Mouse (Mus musculus) adrenal gland, postnatal 10 days (tissue): ENCODE data around the gene Tut4. TPM values are rescaled to one million over a fixed set of nuclear protein-coding genes. Genes with fewer than 3 reads are reported as not detected.

Experiments used
- DNase-seq: peaks from one replicate; pipeline ENCODE4 v3.0.0; 2021; ENCODE audit warnings: mixed read lengths
- long read RNA-seq, 2 experiments: library from polyadenylated mRNA; stranded (forward); transcript quantifications; one replicate each; pipeline ENCODE4 v2.0.0; 2021
- total RNA-seq, 2 experiments: library from RNA; stranded (reverse); gene quantifications; 2 replicates each; pipeline ENCODE4 v1.2.3; 2021

Gene Tut4
- total RNA-seq: 10 to 100 TPM; 37.9 to 52.2 TPM
- long read RNA-seq, experiment 1, partial matches to known transcripts: 1 of 7 reads
- long read RNA-seq, experiment 1, other reads (novel, unspliced or antisense): 5 of 7 reads
- long read RNA-seq, experiment 2, partial matches to known transcripts: 0 of 2 reads
- long read RNA-seq, experiment 2, other reads (novel, unspliced or antisense): 2 of 2 reads

DNA sequence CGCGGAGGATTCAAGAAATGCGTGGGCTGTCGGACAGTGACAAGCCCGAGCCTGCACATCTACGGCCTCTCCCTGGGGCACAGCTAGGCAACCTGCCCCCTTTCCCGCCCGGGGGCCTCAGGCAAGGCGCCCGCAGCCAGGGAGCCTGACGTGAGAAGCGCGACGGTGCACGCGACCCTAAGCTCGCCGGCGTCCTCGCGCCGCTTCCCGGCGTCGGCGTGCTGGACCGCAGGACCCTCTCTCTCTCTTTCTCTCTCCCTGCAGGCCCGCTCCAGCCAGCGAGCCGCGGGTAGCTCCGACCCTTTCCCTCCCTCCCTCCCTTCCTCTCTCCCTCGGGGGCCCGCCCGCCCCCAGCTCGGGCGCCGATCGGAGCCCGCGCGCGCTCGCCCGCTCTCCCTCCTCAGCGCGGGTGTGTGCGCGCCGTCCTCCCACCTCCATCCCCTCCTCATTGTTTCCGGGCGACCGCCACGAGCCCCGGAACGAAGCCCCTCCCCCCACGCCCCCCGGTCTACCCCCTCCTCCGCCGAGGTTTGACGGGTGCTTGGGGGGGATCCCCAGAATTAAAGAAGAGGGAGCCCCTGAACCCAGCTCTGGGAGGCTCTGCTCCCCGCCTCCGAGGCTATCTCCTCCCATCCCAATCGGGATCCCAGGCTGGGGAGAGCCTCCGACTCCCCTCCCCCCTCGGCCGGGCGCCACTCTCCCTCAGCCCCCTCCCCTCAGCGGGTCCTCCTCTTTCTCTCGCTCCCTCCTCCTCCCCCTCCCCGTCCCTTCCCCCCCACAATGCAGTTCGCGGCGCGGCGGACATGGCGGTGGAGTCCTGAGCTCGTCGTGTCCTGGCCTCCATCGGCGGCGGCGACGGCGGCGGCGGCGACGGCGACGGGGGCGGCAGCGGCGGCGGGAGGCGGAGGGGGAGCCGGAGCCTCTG, at the start of gene Tut4:
Tut4 (plus strand) TSS at position 196 of the 925 bp plus-strand sequence.
- peak; percentile 93 for DNase-seq

DNA sequence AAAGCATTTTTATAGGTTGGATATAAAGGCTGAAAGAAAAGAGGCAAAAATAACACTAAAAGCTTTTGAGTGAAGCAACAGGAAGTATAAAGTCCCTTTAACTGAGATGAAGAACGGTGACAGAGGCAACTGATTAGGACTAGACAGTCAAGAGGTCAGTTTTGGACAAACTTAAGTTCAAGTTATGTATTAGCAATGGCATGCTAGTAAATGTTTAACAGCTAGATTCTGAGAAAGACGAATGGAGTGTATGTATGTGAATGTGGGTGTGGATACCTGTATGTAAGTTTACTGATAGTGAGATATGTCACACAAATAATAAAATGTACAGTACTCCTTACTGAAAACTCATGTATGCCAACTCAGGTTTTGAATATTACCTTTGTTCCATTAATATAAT, 34.6 kb upstream of the Tut4 start:
- no peak for DNase-seq

GRCm38 (mm10) chr4:108427719-108428340, 31.4 kb upstream of the Tut4 start:
- DNase-seq: no peak

GRCm38 (mm10) chr4:108428341-108428721, 30.9 kb upstream of the Tut4 start:
- DNase-seq: no peak

DNA sequence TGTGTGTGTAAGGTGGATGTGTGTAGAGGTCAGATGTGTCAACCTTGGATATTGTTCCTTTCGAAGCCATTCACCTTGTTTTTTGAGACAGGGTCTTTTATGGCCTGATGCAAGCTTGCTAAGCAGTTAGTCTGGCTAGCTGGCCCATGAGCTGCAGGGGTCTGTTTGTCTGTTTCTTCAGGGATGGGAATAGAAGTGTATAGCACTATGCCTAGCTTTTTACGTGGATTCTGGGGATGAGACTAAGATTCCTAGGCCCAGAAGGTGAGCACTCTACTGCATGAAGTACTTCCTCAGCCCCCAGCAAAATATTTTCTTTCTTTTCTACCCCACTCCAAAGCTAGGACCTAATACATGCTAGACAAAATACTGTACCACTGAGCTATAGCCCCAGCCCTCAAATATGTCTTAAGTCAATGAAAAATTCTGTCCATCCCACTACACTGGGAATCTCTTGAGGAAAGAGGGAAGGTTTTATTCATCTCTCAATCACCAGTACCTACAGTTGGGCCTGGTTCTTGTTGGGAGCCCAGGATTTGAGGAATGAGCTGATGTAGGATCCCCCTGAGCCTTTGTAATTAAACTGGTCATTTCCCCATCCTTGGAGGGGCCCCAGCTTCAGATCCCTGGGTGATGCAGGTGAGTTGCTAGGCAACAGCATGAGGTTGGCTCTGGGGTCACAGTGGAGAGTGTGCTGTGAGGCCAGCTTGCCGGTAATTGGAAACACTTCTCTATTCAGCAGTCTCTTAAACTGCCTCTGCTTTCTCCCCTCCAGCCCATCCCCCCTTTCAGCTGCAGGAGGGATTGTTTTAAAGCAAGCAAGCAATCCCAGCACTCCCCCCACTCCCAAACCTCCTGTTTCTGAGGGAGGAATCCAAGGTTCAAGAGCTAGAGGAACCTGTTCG, 28.3 kb upstream of the Tut4 start:
- DNase-seq: no peak

GRCm38 (mm10) chr4:108431561-108431936, 27.7 kb upstream of the Tut4 start:
- DNase-seq: no peak

DNA sequence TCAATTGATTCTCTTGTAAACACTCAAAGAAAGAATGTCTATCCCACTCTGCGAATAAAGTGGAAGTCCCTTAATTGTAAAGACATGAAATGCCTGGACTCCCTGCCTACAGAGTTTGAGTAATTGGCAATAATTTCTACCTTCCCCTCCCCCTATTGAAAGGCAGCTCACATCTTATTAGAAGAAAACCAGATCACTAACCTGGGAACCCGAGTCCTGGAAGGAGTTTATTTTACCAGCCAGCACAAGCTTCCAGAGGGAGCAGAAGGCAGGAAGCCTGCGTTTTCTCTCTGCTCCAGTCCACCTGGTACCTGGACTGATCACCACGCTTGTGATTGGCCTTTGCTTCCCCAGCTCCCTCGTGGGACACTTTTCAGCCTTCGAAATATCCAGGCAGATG, 25.9 kb upstream of the Tut4 start:
- DNase-seq: no peak

DNA sequence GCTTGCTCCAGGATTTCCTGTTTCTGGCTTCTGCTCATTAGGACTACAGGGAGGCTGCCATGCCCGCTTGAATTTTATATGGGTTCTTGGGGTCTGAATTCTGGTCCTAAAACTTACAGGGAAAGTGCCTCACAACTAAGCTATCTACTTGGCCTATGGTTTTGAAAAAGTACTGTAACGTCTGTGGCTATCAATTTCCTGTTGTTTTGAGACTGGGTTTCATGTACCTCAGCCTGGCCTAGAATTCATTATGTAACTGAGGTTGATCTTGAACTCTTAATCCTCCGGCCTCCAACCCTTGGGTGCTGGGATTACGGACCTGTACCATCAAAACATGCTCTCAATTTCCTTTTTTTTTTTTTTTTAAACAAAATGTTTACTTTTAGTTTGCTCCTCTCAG, 25.0 kb upstream of the Tut4 start:
- no peak for DNase-seq

- no peak for DNase-seq
Measured at GRCm38 (mm10) chr4:108434781-108435180, 24.4 kb upstream of the Tut4 start.

GRCm38 (mm10) chr4:108435646-108436045, 23.6 kb upstream of the Tut4 start:
- DNase-seq: no peak

DNA sequence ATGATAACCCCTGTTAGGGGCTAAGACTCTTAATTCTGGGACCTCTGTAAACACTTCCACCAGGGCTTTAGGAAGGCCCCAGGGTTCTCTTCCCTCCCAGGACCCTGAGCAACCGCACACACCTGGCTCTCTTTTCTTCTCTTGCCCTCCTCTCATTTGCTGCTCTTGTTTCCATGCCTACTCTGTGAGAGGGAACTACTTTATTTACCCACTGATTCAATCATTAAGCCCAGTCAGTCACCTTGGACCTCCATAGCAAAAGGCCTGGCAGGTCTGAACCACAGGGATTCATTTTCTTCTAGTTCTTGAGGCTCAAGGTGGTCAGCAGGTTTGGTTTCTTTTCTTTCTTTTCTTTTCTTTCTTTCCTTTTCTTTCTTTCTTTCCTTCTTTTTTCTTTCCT, 23.0 kb upstream of the Tut4 start:
- no peak for DNase-seq

DNA sequence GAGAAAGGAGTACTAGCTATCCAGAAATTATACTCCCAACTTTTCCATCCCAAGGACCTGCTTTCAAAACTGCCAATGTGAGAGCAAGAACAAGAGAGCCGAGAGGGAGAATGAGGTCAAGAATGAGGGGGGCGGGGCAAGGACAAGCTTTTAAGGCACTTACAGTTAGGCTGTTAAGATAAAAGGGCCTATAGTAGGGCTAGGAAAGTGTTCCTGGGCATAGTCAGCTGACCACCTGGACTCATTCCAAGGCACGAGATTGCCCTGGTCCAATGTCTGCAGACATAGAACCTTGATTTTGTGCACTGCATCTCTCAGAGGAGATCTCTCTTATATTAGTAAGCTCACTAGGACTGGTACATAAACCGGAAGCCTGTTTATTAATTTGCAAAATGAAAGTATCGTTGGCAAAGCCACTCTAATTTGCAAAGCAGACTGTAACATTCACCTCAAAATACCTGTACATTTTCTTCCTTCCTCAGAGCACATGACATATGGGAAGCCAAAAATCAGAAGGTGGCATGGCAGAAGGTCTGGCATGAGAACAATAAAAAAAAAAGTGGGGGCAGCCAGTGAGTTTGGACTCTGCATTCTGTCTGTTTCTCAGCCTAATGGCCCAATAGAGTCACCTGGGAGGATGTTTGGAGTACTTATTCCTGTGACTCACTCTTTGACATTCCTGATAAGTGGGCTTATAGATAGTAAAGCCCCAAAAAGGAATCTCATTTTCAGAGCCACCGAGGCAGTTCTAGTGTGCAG, 21.0 kb upstream of the Tut4 start:
- no peak for DNase-seq

DNA sequence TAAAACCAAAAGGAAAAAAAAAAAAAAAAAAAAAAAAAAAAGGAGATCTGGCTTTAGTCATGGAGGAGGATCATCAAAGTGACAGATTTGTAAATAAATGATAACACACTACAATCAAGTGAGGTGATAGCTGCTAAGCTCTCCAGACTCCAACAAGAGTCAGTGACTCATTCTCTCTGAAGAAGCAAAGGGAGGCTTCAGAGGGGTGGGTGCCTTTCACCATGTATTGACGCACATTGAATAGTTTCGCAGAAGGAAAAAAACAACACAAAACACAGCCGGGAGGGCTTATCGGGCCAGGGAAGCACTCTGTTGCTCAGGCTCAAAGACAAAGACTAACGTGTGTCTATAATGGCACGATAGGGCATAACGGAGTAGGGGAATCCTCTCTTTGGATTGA, 11.1 kb upstream of the Tut4 start:
- no peak for DNase-seq

GRCm38 (mm10) chr4:108456028-108456427, 3.2 kb upstream of the Tut4 start:
- DNase-seq: no peak

GRCm38 (mm10) chr4:108458201-108458741, 955 bp upstream of the Tut4 start:
- no peak for DNase-seq

DNA sequence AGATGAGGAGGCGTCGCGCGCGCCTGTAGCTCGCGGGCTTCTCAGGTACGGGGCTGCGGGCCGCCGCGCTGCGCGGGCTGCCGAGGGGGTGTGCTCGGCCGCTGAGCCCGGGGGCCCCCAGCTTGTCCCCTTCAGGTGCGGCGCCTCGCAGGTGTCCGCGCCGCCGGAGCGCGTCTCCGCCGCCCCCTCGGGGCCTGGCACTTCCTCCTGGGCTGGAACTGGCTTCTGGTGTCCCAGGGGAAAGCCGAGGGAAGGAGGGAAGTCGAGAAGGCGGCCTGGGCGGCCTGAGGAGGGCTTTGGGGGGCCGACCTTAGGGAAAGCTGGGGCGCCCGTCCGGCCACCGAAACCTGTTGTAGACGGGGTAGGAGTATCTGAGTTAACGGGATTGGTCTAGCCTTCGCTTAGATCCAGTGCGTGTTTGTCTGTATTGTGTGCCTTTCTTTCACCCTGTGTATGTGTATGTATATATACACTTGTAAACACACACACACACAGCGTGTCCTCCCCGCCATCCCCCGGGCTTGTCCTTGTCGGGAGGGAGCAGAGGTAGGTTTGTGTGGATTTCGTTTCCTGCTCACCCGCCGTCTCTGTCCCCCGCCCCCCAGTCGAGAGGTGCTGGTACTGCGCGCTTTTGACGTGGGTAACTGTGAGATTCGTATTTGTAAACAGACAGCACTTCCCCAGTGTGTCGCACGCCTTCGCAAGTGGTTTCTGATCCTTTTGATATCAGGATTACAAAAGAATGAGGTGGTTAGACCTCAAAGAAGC, 1.1 kb downstream of the Tut4 start:
- peak; percentile 77 for DNase-seq

DNA sequence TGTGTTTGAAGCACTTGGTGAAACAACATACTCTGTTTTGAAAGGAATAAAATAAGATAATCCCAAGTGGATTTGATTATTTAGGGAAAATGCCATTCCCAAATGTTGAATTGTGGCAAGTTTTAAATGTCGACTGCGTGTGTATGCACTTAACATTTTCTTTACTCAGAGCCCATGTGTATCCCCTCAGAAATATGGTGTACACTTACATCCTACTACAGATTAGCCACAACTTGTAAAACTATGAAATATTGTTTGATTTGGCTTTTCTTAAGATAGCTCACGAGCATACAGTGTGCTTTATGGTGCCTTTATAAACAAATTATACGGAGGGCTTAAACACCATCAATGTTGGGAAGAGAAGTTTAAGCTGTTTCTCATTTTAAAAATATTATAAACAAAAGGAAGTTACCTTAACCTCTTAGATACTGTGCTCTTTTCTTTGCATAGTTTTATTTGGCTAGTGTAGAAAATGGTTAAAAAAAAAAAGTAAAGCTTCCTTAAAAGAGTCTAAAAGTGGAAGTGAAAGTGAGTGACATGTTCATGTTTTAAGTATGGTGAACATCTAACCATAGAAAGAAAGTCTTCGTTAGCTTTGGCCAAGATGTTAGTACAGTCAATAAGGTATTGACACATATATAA, 2.2 kb downstream of the Tut4 start:
- DNase-seq: no peak

DNA sequence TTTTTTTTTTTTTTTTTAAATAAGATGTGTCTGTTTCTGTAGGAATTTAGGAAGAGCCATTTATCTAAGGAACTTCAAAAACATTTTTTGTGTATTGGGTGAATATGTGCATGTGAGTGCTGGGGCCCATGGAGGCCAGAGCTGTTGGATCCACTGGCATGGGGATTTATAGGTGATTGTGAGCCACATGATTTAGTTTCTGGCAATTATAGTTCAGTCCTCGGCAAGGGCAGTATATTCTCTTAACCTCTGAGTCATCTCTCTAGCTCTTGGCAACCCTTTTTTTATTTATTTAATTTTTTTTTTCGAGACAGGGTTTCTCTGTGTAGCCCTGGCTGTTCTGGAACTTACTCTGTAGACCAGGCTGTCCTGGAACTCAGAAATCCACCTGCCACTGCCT, 14.4 kb downstream of the Tut4 start:
- DNase-seq: no peak

DNA sequence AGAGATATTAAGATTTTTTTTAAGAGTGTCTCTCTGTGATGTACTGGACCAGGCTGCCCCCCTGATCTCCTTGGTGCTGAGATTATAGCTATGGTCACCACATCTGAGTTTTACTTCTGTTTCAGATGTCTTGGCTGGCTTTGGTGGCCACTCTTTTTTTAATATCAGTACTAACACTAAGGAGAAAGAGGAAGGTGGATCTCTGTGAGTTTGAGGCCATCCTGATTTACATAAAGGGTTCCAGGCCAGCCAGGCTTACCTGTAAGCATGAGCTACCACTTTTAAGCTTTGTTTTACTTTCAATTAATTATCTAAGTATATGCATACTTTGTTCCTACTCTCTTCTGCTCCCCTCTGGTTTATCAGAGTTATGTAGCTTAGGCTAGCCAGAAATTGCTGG, 23.6 kb downstream of the Tut4 start:
- no peak for DNase-seq

DNA sequence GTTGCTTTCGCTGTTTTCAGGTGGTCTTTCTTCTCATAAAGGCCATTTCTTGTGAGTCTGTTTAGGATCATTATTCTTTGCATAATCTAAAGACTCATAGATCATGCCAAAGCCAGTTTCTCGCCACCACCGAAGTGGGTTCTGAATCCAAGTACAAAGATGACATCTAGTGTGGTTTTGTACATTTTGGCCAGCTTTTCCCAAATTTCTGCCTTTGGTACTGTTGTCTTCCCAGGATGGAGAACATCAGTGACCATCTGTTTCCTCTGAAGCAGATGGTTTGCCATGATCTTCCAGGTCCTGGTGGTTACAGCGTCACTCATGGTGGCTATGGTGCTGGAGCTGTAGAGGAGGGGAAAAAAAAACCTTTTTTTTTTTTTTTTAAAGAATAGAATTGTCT, 25.0 kb downstream of the Tut4 start:
- no peak for DNase-seq
